Mouse (Mus musculus) limb, embryonic 14.5 days (tissue): ENCODE data around the gene Ang5. TPM values are rescaled to one million over a fixed set of nuclear protein-coding genes. Genes with fewer than 3 reads are reported as not detected.
"Not testable (repeated sequence)": the region's sequence is repeated elsewhere in the genome, so short reads cannot be mapped to it uniquely, and the experiment has no call there.

Source experiments
- ATAC-seq: fragments of 200-750 bp; cut with Nextera tagmentation; 2 replicates; pipeline ENCODE4 v1.8.0; 2017; ENCODE audit warnings: low read depth, moderate number of reproducible peaks, moderate TSS enrichment; ENCODE audit not compliant: low FRiP score
- DNase-seq: peaks from one replicate; pipeline ENCODE4 v3.0.0-alpha.2; 2015; ENCODE audit warnings: low spot score
- H3K27ac ChIP-seq: fragments of 300-500 bp; sonication (generic); replicated peaks from 2 replicates; pipeline ENCODE4 v1.5.1; 2014; ENCODE audit warnings: low read depth, mild to moderate bottlenecking, low read length, moderate library complexity, mixed read lengths
- H3K27me3 ChIP-seq: fragments of 300-500 bp; sonication (generic); 2 replicates; pipeline ENCODE4 v1.6.1; 2014; ENCODE audit warnings: low read length, mixed read lengths; ENCODE audit not compliant: control insufficient read depth, insufficient read depth
- H3K36me3 ChIP-seq: fragments of 300-500 bp; sonication (generic); 2 replicates; pipeline ENCODE4 v1.6.1; 2014; ENCODE audit warnings: mild to moderate bottlenecking, low read length, moderate library complexity, mixed read lengths; ENCODE audit not compliant: control insufficient read depth, insufficient read depth
- H3K4me1 ChIP-seq: fragments of 300-500 bp; sonication (generic); 2 replicates; pipeline ENCODE4 v1.6.1; 2014; ENCODE audit warnings: antibody characterized with exemption, low read length, mixed read lengths; ENCODE audit not compliant: control insufficient read depth, insufficient read depth
- H3K4me2 ChIP-seq: fragments of 300-500 bp; sonication (generic); replicated peaks from 2 replicates; pipeline ENCODE4 v1.6.1; 2014; ENCODE audit warnings: low read depth, mild to moderate bottlenecking, low read length, moderate library complexity; ENCODE audit not compliant: severe bottlenecking
- H3K4me3 ChIP-seq: fragments of 300-500 bp; sonication (generic); replicated peaks from 2 replicates; pipeline ENCODE4 v1.5.1; 2014; ENCODE audit warnings: low read length
- H3K9ac ChIP-seq: fragments of 300-500 bp; sonication (generic); 2 replicates; pipeline ENCODE4 v1.6.1; 2014; ENCODE audit warnings: mild to moderate bottlenecking, low read depth, low read length, moderate library complexity; ENCODE audit not compliant: severe bottlenecking
- H3K9me3 ChIP-seq: fragments of 300-500 bp; sonication (generic); 2 replicates; pipeline ENCODE4 v1.6.1; 2016; ENCODE audit warnings: low read length; ENCODE audit not compliant: control insufficient read depth
- POLR2A ChIP-seq: fragments of 200-500 bp; IDR thresholded peaks from 2 replicates; pipeline ENCODE4 v1.8.0; 2012; ENCODE audit warnings: inconsistent platforms, mild to moderate bottlenecking, moderate library complexity, borderline replicate concordance; ENCODE audit not compliant: insufficient read depth, insufficient read length; ENCODE audit errors: extremely low read depth
- WGBS: fragments of 180-500 bp; shearing (Covaris S2); extraction: QIAGEN DNeasy Blood & Tissue Kit; methylation state at CpG from one replicate; pipeline ENCODE4 v1.1.7; 2014; 5-methylcytosine and 5-hydroxymethylcytosine counted together
- polyA plus RNA-seq, 2 experiments: library from polyadenylated mRNA; depleted of rRNA in 1 of 2; stranded (reverse) in 1 of 2; unstranded in 1 of 2; fragments of >200 nt; fragmentation: Nextera tagmentation in 1 of 2; extraction: Ambion mirVana in 1 of 2; gene quantifications; 2 replicates each; pipeline versions ENCODE4 v1.2.1 to v1.2.3; 2012 to 2014

Ang5 gene
- polyA plus RNA-seq, 2 experiments, result not detected

DNA sequence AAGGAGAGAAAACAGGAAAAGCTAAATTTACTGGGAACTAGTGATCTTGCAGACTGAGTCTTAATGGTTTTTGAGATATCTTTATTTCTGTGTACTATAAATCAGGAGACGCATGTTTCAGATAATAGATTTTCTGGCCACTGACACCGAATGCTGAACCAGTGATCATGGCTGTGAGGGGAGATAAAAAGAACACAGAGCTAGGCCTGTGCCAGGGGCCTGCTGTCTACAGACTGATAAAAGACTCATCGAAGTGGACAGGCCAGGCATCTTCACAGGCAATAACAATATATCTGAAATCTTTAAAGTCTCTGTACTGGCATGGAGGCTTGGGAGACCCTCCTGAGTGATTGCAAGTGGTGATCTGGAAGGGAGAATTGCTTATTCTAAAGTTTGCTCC lies 44.7 kb downstream of the Ang5 start:
- Histone ChIP-seq H3K27ac (no peak overlapping the region), H3K9me3 (no peaks in the 10 kb centered on the region), H3K4me2 (no peak overlapping the region), H3K4me3 (no peak overlapping the region), H3K27me3 (no peaks in the 10 kb centered on the region), H3K9ac (no peak overlapping the region), H3K36me3 (no peaks in the 10 kb centered on the region), H3K4me1 (no peaks in the 10 kb centered on the region)
- no peak for TF ChIP-seq POLR2A
- 91% methylated on average over 3 of the region's 3 CpGs for WGBS
- DNase-seq, result no peak
- no peak for ATAC-seq

DNA sequence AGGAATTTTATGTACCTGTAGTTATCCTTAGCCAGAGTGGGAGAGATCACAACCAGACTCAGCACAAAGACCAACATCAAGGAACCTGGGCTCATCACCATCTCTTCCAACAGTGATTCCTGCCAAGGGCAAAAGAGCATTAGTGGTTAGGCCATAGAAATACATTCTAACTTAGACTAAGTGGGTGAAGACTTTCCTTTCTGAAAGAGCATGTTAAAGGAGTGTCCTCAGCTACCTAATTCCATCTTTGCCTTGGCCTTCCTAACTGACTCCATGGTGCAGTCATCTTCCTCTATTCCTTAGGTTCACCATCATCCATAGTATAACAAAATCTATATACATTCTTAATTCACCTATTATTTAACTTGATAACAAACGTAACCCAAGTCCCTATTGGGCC lies 45.3 kb downstream of the Ang5 start, which contains the start of gene Ang6:
Gene Ang6 (minus strand): TSS at position 101 of the 400 bp plus-strand sequence.
- H3K4me1 ChIP-seq, result no peaks in the 10 kb centered on the region

DNA sequence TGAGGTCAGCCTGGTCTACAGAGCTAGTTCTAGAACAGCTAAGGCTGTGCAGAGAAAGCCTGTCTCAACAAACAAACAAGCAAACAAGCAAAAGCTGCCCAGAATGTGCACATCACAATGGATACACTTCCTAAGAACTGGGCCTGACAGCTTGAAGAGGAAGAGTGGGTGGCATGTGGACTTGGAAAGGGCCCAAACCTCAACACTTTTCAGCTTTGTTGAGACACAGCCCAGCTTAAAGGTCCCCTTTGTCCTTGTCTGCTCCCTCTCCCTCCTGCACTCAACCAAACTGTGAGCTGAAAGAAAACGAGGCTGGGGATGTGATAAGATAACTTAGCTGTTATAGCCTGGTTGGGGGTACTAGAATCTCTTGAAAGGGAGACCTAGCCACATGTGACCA lies 51.2 kb downstream of the Ang5 start:
- not testable (repeated sequence) for DNase-seq, H3K4me1 ChIP-seq, ATAC-seq, H3K27ac ChIP-seq, H3K9me3 ChIP-seq, H3K4me3 ChIP-seq, H3K4me2 ChIP-seq, H3K27me3 ChIP-seq, H3K36me3 ChIP-seq, H3K9ac ChIP-seq
- no CpG with 5 or more reads among the region's 1 CpGs for WGBS

More for the DNA sequence above, 45.3 kb downstream of the Ang5 start, which contains the start of gene Ang6:
- DNase-seq (no peak), ATAC-seq (no peak)
- Histone ChIP-seq H3K27me3 (no peaks in the 10 kb centered on the region), H3K9ac (no peak within 1 kb of the TSS), H3K4me3 (no peak within 1 kb of the TSS), H3K27ac (no peak within 1 kb of the TSS), H3K36me3 (no peaks in the 10 kb centered on the region), H3K9me3 (no peaks in the 10 kb centered on the region), H3K4me2 (no peak within 1 kb of the TSS)
- WGBS, result 84% methylated on average over 1 of the region's 1 CpGs
- no peak for TF ChIP-seq POLR2A

DNA sequence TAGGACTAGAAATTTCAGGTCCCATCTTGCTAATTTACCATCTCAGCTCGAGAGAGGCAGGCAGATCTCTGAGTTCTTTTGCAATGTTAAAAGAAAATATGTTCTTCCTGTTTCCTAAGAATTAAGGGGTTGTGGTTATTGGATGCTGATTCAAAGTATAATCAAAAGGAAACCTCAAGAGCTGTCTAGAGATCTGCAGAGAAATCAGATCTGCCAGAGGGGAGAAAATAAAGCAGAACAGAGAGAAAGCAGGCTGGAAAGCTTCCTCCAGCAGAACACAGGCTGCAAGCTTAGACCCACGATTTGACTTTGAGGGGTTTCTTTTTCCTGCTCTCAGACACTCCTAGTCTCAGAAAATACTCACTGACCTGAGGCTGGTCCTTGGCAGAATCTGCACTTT lies 52.8 kb downstream of the Ang5 start:
- WGBS, result 67% methylated on average over 1 of the region's 2 CpGs
- not testable (repeated sequence) for H3K9ac ChIP-seq, H3K4me2 ChIP-seq, H3K9me3 ChIP-seq, H3K4me1 ChIP-seq, H3K27me3 ChIP-seq, DNase-seq, H3K36me3 ChIP-seq, H3K4me3 ChIP-seq, H3K27ac ChIP-seq, ATAC-seq

Other genes starting within 250 kb of the Ang5 start
- not detected in 2 replicates for gene Gm16506, start 229.6 kb upstream of the Ang5 start, polyA plus RNA-seq (2012; rRNA removed)
- gene Gm16506, start 229.6 kb upstream of the Ang5 start, polyA plus RNA-seq (2014; fragmentation: Nextera tagmentation; extraction: Ambion mirVana), result not detected in 2 replicates
- not detected in 2 replicates for gene Gm6526, start 209.2 kb upstream of the Ang5 start, polyA plus RNA-seq (2012; rRNA removed)
- not detected in 2 replicates for gene Gm6526, start 209.2 kb upstream of the Ang5 start, polyA plus RNA-seq (2014; fragmentation: Nextera tagmentation; extraction: Ambion mirVana)
- not detected in 2 replicates for gene Gm8180, start 172.3 kb upstream of the Ang5 start, polyA plus RNA-seq (2012; rRNA removed)
- gene Gm8180, start 172.3 kb upstream of the Ang5 start, polyA plus RNA-seq (2014; fragmentation: Nextera tagmentation; extraction: Ambion mirVana), result not detected in 2 replicates
- gene Ear1, start 81.6 kb upstream of the Ang5 start, polyA plus RNA-seq (2012; rRNA removed), result 0.22 and 0.40 TPM in 2 replicates
- not detected in 2 replicates for gene Ear1, start 81.6 kb upstream of the Ang5 start, polyA plus RNA-seq (2014; fragmentation: Nextera tagmentation; extraction: Ambion mirVana)
- not detected in 2 replicates for gene Ear10, start 33.5 kb upstream of the Ang5 start, polyA plus RNA-seq (2012; rRNA removed)
- gene Ear10, start 33.5 kb upstream of the Ang5 start, polyA plus RNA-seq (2014; fragmentation: Nextera tagmentation; extraction: Ambion mirVana), result not detected in 2 replicates
- 7.1 and 7.2 TPM in 2 replicates for gene Gm8113, start 31.7 kb upstream of the Ang5 start, polyA plus RNA-seq (2012; rRNA removed)
- 5.2 and 6.6 TPM in 2 replicates for gene Gm8113, start 31.7 kb upstream of the Ang5 start, polyA plus RNA-seq (2014; fragmentation: Nextera tagmentation; extraction: Ambion mirVana)
- gene Ang6, start 45.2 kb downstream of the Ang5 start, polyA plus RNA-seq (2012; rRNA removed), result not detected in 2 replicates
- not detected in 2 replicates for gene Ang6, start 45.2 kb downstream of the Ang5 start, polyA plus RNA-seq (2014; fragmentation: Nextera tagmentation; extraction: Ambion mirVana)
- 0.77 and 0.86 TPM in 2 replicates for gene Ear2, start 145.6 kb downstream of the Ang5 start, polyA plus RNA-seq (2012; rRNA removed)
- gene Ear2, start 145.6 kb downstream of the Ang5 start, polyA plus RNA-seq (2014; fragmentation: Nextera tagmentation; extraction: Ambion mirVana), result not detected in 2 replicates
- not detected in 2 replicates for gene Gm3327, start 166.8 kb downstream of the Ang5 start, polyA plus RNA-seq (2012; rRNA removed)
- not detected in 2 replicates for gene Gm3327, start 166.8 kb downstream of the Ang5 start, polyA plus RNA-seq (2014; fragmentation: Nextera tagmentation; extraction: Ambion mirVana)
- gene Gm8212, start 240.6 kb downstream of the Ang5 start, polyA plus RNA-seq (2012; rRNA removed), result not detected in 2 replicates
- gene Gm8212, start 240.6 kb downstream of the Ang5 start, polyA plus RNA-seq (2014; fragmentation: Nextera tagmentation; extraction: Ambion mirVana), result not detected in 2 replicates